ENCODE assay signal across 9 mouse cellular contexts in the genomic region with DNA sequence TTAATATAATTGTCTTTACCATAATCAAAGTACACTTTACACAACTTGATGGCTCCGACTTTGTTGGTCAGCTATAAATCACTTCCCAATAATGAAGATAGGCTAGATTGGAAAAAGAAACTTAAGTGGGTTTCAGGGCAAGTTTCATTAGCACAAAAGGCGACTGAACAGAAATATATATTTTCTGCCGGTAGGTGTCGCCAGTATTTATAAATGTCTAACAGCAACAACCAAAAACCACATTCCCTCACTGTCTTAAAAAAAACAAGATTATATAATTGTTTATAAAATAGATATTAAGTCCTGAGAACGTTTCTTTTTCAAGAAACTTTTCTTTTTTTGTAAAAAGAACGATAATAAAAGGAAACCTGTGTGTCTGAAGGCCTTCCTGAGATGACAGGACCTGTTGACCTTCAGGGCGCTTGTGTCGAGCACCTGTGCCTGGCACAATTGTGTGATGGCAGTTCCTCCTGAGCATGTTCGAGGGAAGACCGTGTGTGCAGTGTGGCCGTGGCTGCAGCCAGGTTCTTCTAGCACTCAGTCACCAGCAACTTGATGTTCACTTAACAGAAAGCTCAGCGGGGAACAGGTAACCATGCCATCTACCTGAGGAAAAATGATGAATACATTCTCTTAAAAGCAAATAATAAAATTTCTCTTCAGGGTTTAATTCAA.
DNase-seq lines count a peak whose midpoint lies in the region; ATAC-seq and TF ChIP-seq lines count a peak whose summit lies in the region.
"Had no signal": no experiment of that assay in that cellular context is flagged by ENCODE, and none has a peak within 500 bp of the region (broad histone marks: within the 10 kb centered on the region; RNA-seq: fewer than 3 reads in every experiment).

No protein-coding gene starts in this region.

- ATAC-seq in cerebellum, adult (ENCODE audit: insufficient number of reproducible peaks, low FRiP score, low TSS enrichment), result no peak
- no peak for ATAC-seq in lung, embryonic 14.5 days (ENCODE audit: insufficient read depth)
- ATAC-seq in intestine, embryonic 16.5 days, result no peak

- H3K4me1 ChIP-seq in lung, embryonic 14.5 days (ENCODE audit: insufficient read depth), result no peaks in the 10 kb centered on the region
- H3K4me1 ChIP-seq in lung, adult 2 months (ENCODE audit: control insufficient read depth, insufficient read depth, low read length), result peaks cover 32% of the 10 kb centered on the region
- H3K4me1 ChIP-seq in intestine, embryonic 16.5 days (ENCODE audit: control insufficient read depth, insufficient read depth, low read length), result peaks cover 7% of the 10 kb centered on the region

- intact Hi-C loops in heart, postnatal 10 days (cut with DNase I), result loop anchor here (2.0 to 10.0 kb wide), 4 partner anchors 29 to 223 kb away; partner anchors contain the start of gene Arhgef3

- H3K4me3 ChIP-seq in lung, embryonic 14.5 days (ENCODE audit: low read depth, low read length), result no peak overlapping the region
- H3K4me3 ChIP-seq in lung, adult 2 months (replicated peaks; ENCODE audit: extremely low read depth, low read depth, low read length), result no peak overlapping the region
- H3K4me3 ChIP-seq in intestine, embryonic 16.5 days (ENCODE audit: low read length), result no peak overlapping the region

- no peak overlapping the region for H3K4me2 ChIP-seq in lung, embryonic 14.5 days
- H3K4me2 ChIP-seq in intestine, embryonic 16.5 days (ENCODE audit: low read depth, low read length), result no peak overlapping the region

- DNase-seq in cerebellum, adult 11 months, result peak; percentile 43
- peak; percentile 91 for DNase-seq in lung, embryonic 14.5 days
- DNase-seq in lung, adult 2 months, result no peak
- peak; percentile 71 for DNase-seq in brain, embryonic 14.5 days (ENCODE audit: low read depth)
- DNase-seq in heart, postnatal 10 days, result peak; percentile 64 to 80
- peak; percentile 83 for DNase-seq in retina, embryonic 14.5 days (ENCODE audit: low spot score)

- no peak overlapping the region for H3K9ac ChIP-seq in lung, embryonic 14.5 days
- H3K9ac ChIP-seq in intestine, embryonic 16.5 days (ENCODE audit: low read depth, low read length), result no peak overlapping the region
- H3K9ac ChIP-seq: hindbrain, embryonic 15.5 days had no signal

- H3K36me3 ChIP-seq in lung, embryonic 14.5 days (ENCODE audit: insufficient read depth), result no peaks in the 10 kb centered on the region
- H3K36me3 ChIP-seq in intestine, embryonic 16.5 days (ENCODE audit: control insufficient read depth, insufficient read depth, low read length), result no peaks in the 10 kb centered on the region
- H3K36me3 ChIP-seq: hindbrain, embryonic 15.5 days had no signal

- no peak overlapping the region for H3K27ac ChIP-seq in lung, embryonic 14.5 days (ENCODE audit: low read depth)
- H3K27ac ChIP-seq in intestine, embryonic 16.5 days (ENCODE audit: low read length), result no peak overlapping the region
- H3K27ac ChIP-seq: hindbrain, embryonic 15.5 days had no signal

- WGBS in lung, embryonic 14.5 days, result 39% methylated on average over 12 of the region's 12 CpGs
- 26% methylated on average over 12 of the region's 12 CpGs for WGBS in lung, adult 2 months
- WGBS in intestine, embryonic 16.5 days, result 36% methylated on average over 12 of the region's 12 CpGs

- peaks cover 16% of the 10 kb centered on the region for H3K27me3 ChIP-seq in lung, embryonic 14.5 days (ENCODE audit: insufficient read depth, low read length)
- H3K27me3 ChIP-seq in intestine, embryonic 16.5 days (replicated peaks; ENCODE audit: control insufficient read depth, insufficient read depth, low read length), result no peaks in the 10 kb centered on the region

- TF ChIP-seq CTCF in lung, embryonic 14.5 days (IDR thresholded peaks at IDR 0.05; ENCODE audit: low read depth), result peak; percentile 54
- TF ChIP-seq CTCF in lung, adult 2 months (IDR thresholded peaks at IDR 0.05; ENCODE audit: insufficient read depth, low read length), result no peak
- TF ChIP-seq CTCF in brain, embryonic 14.5 days (IDR thresholded peaks at IDR 0.05; ENCODE audit: borderline replicate concordance, extremely low read depth, insufficient read depth, insufficient read length), result 0 out of 2 replicates have a peak, but pooled peaks have one; percentile 11

- H3K9me3 ChIP-seq in lung, embryonic 14.5 days (ENCODE audit: low read depth, low read length), result no peaks in the 10 kb centered on the region
- H3K9me3 ChIP-seq in intestine, embryonic 16.5 days (ENCODE audit: control insufficient read depth, low read length), result no peaks in the 10 kb centered on the region
- H3K9me3 ChIP-seq: hindbrain, embryonic 15.5 days had no signal

- no peak for TF ChIP-seq POLR2A in lung, adult 2 months (IDR thresholded peaks at IDR 0.05; ENCODE audit: borderline replicate concordance, extremely low read depth, low read depth, low read length)
- TF ChIP-seq POLR2A in brain, embryonic 14.5 days (IDR thresholded peaks at IDR 0.05; ENCODE audit: borderline replicate concordance, extremely low read depth, insufficient read depth, insufficient read length, poor library complexity, severe bottlenecking), result no peak
